Mouse (Mus musculus): ENCODE measurements at regions not wholly inside any gene's neighbourhood (a gene's known extent, or its start where the extent isn't known, plus 50 kb on each side); places are given as distances from the start of the nearest gene placed in this dataset.

DNA sequence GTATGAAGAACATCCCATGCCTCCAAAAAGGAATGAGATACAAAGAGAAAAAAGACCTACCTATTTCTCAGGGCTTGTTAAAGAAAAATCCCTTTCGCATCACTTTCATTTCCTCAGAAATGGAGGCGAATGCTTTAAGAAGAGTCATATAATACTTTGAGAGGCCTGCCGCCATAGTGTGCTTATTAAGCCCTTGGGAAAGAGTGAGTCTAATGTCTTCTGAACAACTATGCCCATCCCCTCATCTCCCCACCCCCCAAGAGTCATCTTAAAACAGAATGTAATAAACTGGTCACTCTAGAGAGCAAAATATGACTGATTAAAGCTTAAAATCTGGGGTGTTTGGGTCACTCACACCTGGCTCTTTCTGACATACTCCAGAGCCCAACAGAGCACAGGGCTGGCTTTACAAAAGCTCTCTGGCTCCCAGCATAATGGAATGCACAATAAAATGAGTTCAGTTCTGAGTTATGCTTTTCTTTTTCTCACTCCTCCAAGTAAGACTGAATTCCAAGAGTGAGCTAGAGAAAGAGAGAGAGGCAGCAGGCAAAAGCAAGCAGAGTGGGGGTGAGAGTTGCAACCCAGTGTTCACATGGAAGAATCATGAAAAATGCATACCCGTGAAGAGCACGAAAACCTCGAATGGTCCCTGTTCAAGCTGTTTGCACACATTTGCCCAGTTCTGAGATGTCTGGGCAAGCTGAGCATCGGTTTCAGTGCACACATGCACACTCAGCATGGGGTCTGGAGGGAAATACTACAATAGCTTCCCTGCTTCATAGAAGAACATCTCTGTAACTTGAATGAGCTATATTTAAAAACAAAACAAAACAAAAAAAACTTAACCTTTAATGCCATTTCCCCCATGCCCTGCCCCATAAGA, 180.0 kb upstream of the Spats2l start:
- Histone ChIP-seq H3K4me1 (ENCODE audit: control insufficient read depth, insufficient read depth, low read length) (no peaks in the 10 kb centered on the region), H3K27ac (ENCODE audit: low read length) (no peak overlapping the region), H3K4me2 (ENCODE audit: low read depth, low read length) (no peak overlapping the region), H3K36me3 (ENCODE audit: control insufficient read depth, insufficient read depth) (no peaks in the 10 kb centered on the region), H3K9me3 (replicated peaks; ENCODE audit: control insufficient read depth, low read length) (no peaks in the 10 kb centered on the region; the same call in 1 of the 2 replicates), H3K27me3 (ENCODE audit: control insufficient read depth, insufficient read depth, low read length) (no peaks in the 10 kb centered on the region), H3K9ac (ENCODE audit: low read length) (no peak overlapping the region), H3K4me3 (ENCODE audit: low read length) (no peak overlapping the region)
- 82% methylated on average over 7 of the region's 7 CpGs for WGBS
- no peak for ATAC-seq (replicated peaks; ENCODE audit: extremely low read depth, insufficient read depth, low FRiP score)

DNA sequence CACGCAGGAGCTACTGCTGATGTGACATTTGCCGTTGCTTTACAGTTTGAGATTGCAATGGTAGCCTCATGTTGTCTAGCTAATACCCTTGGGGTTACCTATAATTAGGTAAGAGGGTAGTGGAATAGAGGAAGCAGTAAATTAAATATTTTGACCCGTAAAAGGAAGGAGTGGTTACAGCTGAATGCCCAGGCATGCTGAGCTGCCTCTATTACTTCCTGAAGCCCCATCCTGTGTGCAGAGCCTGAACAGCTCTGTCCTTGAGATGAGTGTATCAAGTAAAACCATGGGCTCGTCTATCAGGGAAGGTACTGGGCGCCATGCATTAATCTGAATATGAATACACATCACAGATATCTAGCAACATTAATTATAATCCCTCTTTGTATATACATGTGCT, 179.1 kb upstream of the Spats2l start:
- Histone ChIP-seq H3K9ac (ENCODE audit: low read length) (no peak overlapping the region), H3K4me2 (ENCODE audit: low read depth, low read length) (no peak overlapping the region), H3K9me3 (replicated peaks; ENCODE audit: control insufficient read depth, low read length) (no peaks in the 10 kb centered on the region), H3K27ac (ENCODE audit: low read length) (no peak overlapping the region), H3K4me3 (ENCODE audit: low read length) (no peak overlapping the region), H3K4me1 (ENCODE audit: control insufficient read depth, insufficient read depth, low read length) (no peaks in the 10 kb centered on the region), H3K27me3 (ENCODE audit: control insufficient read depth, insufficient read depth, low read length) (no peaks in the 10 kb centered on the region), H3K36me3 (ENCODE audit: control insufficient read depth, insufficient read depth) (no peaks in the 10 kb centered on the region)
- no peak for ATAC-seq (replicated peaks; ENCODE audit: extremely low read depth, insufficient read depth, low FRiP score)
- 66% methylated on average over 5 of the region's 5 CpGs for WGBS

DNA sequence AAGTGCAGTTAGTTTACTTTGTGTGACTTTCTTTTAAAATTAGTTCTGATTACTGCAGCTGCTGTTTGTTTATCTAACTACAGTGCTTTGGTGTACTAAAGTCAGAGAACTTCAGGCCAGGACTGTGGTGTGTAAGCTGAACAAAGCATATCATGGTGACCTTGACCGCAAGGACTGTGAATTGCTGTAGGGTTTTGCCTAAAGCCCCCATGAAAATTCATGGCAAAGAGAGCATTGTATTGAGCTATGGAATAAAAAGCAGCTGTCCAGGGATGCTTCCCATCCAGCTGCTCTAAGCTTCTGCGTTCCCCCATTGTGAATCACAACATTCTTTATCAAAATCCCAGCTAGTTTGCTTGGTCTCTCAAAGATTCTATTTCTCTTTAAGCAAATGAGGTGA, 173.0 kb upstream of the Spats2l start:
- Histone ChIP-seq H3K4me2 (ENCODE audit: low read depth, low read length) (no peak overlapping the region), H3K36me3 (ENCODE audit: control insufficient read depth, insufficient read depth) (no peaks in the 10 kb centered on the region), H3K9me3 (replicated peaks; ENCODE audit: control insufficient read depth, low read length) (no peaks in the 10 kb centered on the region), H3K27ac (ENCODE audit: low read length) (no peak overlapping the region), H3K9ac (ENCODE audit: low read length) (no peak overlapping the region), H3K27me3 (ENCODE audit: control insufficient read depth, insufficient read depth, low read length) (no peaks in the 10 kb centered on the region), H3K4me1 (ENCODE audit: control insufficient read depth, insufficient read depth, low read length) (no peaks in the 10 kb centered on the region), H3K4me3 (ENCODE audit: low read length) (no peak overlapping the region)
- no peak for ATAC-seq (replicated peaks; ENCODE audit: extremely low read depth, insufficient read depth, low FRiP score)
- 75% methylated on average over 2 of the region's 2 CpGs for WGBS

DNA sequence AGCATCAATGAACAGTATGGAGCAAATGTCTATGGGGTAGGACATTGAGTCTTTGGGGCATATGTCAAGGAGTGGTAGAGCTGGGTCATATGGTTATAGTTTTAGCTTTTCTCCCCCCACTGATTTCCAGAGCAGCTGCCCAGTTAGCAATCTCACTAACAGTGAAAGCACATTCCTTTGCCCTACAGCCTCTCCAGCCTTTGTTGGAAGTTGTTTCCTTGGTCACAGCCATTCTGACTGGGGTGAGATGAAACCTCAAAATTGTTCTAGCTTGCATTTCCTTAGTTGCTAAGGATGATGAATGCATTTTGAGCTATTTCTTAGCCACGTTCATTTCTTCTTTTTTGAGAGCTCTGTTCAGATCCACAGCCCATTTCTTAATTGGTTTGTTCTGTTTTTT, 168.4 kb upstream of the Spats2l start:
- WGBS = 72% methylated on average over 1 of the region's 1 CpGs
- Histone ChIP-seq H3K9ac (ENCODE audit: low read length) (no peak overlapping the region), H3K4me1 (ENCODE audit: control insufficient read depth, insufficient read depth, low read length) (no peaks in the 10 kb centered on the region), H3K27ac (ENCODE audit: low read length) (no peak overlapping the region), H3K9me3 (replicated peaks; ENCODE audit: control insufficient read depth, low read length) (no peaks in the 10 kb centered on the region), H3K36me3 (ENCODE audit: control insufficient read depth, insufficient read depth) (no peaks in the 10 kb centered on the region), H3K4me2 (ENCODE audit: low read depth, low read length) (no peak overlapping the region), H3K27me3 (ENCODE audit: control insufficient read depth, insufficient read depth, low read length) (no peaks in the 10 kb centered on the region), H3K4me3 (ENCODE audit: low read length) (no peak overlapping the region)
- no peak for ATAC-seq (replicated peaks; ENCODE audit: extremely low read depth, insufficient read depth, low FRiP score)

DNA sequence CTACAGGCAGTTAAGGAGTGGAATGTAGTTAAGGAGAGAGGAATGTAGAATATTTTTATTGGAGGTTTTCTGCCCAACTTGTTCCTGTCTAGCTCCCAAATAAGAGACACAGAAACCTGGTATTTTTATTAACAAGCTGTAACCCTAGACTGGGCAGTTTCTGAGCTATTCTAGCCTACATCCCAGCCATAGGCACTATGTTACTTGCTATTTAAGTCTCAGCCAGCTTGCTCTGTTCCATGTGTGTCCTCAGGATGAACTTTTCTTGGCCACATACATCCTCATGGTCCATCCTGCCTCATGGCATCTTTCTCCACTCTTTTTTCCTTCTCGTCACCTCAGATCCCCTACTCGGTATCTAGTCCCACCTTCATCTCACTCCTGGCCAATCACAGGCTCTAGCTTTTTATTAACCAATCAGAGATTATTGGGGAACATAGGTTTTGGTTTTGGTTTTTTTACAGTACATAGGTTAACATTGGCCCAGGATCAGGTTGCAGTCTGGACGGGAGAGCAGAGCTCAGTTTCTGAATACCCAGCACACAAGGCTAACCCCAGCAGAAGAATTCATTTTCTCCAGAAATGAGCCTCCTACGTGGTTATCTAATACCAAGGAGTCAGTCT, 167.8 kb upstream of the Spats2l start:
- Histone ChIP-seq H3K9ac (ENCODE audit: low read length) (no peak overlapping the region), H3K4me3 (ENCODE audit: low read length) (no peak overlapping the region), H3K27ac (ENCODE audit: low read length) (no peak overlapping the region), H3K4me2 (ENCODE audit: low read depth, low read length) (no peak overlapping the region), H3K27me3 (ENCODE audit: control insufficient read depth, insufficient read depth, low read length) (no peaks in the 10 kb centered on the region), H3K4me1 (ENCODE audit: control insufficient read depth, insufficient read depth, low read length) (no peaks in the 10 kb centered on the region), H3K9me3 (replicated peaks; ENCODE audit: control insufficient read depth, low read length) (no peaks in the 10 kb centered on the region), H3K36me3 (ENCODE audit: control insufficient read depth, insufficient read depth) (no peaks in the 10 kb centered on the region)
- ATAC-seq (replicated peaks; ENCODE audit: extremely low read depth, insufficient read depth, low FRiP score) = no peak
- 60% methylated on average over 4 of the region's 4 CpGs for WGBS

DNA sequence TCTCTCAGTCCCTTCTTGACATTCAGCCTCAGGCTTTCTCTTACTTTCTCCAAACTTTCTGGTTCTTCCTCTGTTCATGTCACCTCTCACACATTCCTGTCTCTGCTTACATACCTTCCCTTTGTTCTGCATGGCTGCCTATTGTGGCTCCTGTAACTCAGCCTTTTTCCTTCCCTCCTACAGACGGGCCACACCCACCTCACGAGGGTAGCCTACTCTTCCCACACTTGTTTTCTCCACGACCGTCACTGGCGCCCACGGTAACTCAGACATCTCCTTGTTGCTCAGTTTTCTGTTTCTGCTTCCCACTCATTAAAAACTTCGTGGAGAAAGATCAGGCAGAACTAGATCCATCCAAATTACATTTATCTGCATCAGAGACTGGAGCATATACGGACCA, 166.9 kb upstream of the Spats2l start:
- no peak overlapping the region for H3K9ac ChIP-seq (ENCODE audit: low read length)
- 68% methylated on average over 8 of the region's 8 CpGs for WGBS
- no peak overlapping the region for H3K27ac ChIP-seq (ENCODE audit: low read length)
- H3K4me1 ChIP-seq (ENCODE audit: control insufficient read depth, insufficient read depth, low read length) = no peaks in the 10 kb centered on the region
- H3K4me3 ChIP-seq (ENCODE audit: low read length) = no peak overlapping the region
- H3K4me2 ChIP-seq (ENCODE audit: low read depth, low read length) = no peak overlapping the region
- ATAC-seq (replicated peaks; ENCODE audit: extremely low read depth, insufficient read depth, low FRiP score) = no peak
- no peaks in the 10 kb centered on the region for H3K27me3 ChIP-seq (ENCODE audit: control insufficient read depth, insufficient read depth, low read length)
- H3K9me3 ChIP-seq (replicated peaks; ENCODE audit: control insufficient read depth, low read length) = no peaks in the 10 kb centered on the region
- H3K36me3 ChIP-seq (ENCODE audit: control insufficient read depth, insufficient read depth) = no peaks in the 10 kb centered on the region

DNA sequence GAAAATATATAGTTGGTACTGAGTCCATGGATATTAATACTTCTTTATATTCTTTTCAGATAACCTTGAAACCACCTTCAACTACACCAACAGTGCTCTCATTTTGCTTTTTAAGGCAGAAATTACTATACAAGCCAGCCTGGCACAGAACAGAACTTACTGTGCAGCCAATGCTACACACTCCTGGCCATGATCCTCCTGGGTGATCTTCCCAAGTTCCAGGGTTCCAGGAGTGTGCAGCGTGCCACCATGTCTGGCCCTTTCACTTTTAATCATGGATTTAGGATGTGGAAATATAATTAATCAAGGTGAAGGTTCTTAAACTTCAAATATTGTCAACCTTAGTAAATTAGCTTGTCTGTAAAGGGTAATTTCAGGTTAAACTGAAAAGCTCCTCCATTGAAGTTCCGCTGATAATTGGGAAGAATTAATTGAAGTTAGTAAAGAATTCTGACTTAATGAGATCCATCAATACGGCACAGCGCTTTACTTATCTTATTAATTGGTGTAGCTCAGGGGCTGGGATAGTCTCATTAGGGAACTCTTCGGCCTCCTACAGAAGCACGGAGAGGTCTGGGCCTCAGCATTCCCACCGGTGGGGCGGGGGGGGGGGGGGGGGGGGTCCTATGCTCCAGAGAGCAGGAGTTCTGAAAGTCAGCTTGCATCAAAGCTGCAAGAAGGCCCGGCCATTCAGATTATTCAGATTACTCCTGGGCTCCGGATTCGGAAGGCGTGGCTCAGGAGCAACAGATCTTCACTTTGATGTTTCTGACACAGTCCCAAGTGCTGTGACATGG, 166.1 kb upstream of the Spats2l start:
- 65% methylated on average over 11 of the region's 12 CpGs for WGBS
- H3K9ac ChIP-seq (ENCODE audit: low read length) = no peak overlapping the region
- no peaks in the 10 kb centered on the region for H3K27me3 ChIP-seq (ENCODE audit: control insufficient read depth, insufficient read depth, low read length)
- H3K36me3 ChIP-seq (ENCODE audit: control insufficient read depth, insufficient read depth) = no peaks in the 10 kb centered on the region
- H3K4me3 ChIP-seq (ENCODE audit: low read length) = no peak overlapping the region
- no peaks in the 10 kb centered on the region for H3K9me3 ChIP-seq (replicated peaks; ENCODE audit: control insufficient read depth, low read length)
- no peaks in the 10 kb centered on the region for H3K4me1 ChIP-seq (ENCODE audit: control insufficient read depth, insufficient read depth, low read length)
- no peak overlapping the region for H3K27ac ChIP-seq (ENCODE audit: low read length)
- no peak overlapping the region for H3K4me2 ChIP-seq (ENCODE audit: low read depth, low read length)
- no peak for ATAC-seq (replicated peaks; ENCODE audit: extremely low read depth, insufficient read depth, low FRiP score)

DNA sequence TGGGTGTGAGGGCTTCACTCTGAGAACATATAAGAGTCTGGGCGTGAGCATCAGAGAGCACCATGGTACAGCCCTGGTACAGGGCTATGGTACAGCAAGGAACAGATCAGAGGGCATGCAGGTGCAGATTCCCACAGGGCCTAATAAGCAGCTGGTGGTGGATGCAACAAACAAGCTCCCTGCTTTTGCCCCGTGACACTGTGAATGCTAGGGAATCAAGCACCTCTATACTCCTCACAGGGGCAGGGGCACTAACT, 165.6 kb upstream of the Spats2l start:
- no peak overlapping the region for H3K4me2 ChIP-seq (ENCODE audit: low read depth, low read length)
- H3K4me3 ChIP-seq (ENCODE audit: low read length) = no peak overlapping the region
- WGBS = 53% methylated on average over 2 of the region's 2 CpGs
- no peaks in the 10 kb centered on the region for H3K9me3 ChIP-seq (replicated peaks; ENCODE audit: control insufficient read depth, low read length)
- H3K36me3 ChIP-seq (ENCODE audit: control insufficient read depth, insufficient read depth) = no peaks in the 10 kb centered on the region
- H3K27me3 ChIP-seq (ENCODE audit: control insufficient read depth, insufficient read depth, low read length) = no peaks in the 10 kb centered on the region
- no peak overlapping the region for H3K27ac ChIP-seq (ENCODE audit: low read length)
- peaks cover 4% of the 10 kb centered on the region for H3K4me1 ChIP-seq (ENCODE audit: control insufficient read depth, insufficient read depth, low read length)
- no peak overlapping the region for H3K9ac ChIP-seq (ENCODE audit: low read length)
- no peak for ATAC-seq (replicated peaks; ENCODE audit: extremely low read depth, insufficient read depth, low FRiP score)

DNA sequence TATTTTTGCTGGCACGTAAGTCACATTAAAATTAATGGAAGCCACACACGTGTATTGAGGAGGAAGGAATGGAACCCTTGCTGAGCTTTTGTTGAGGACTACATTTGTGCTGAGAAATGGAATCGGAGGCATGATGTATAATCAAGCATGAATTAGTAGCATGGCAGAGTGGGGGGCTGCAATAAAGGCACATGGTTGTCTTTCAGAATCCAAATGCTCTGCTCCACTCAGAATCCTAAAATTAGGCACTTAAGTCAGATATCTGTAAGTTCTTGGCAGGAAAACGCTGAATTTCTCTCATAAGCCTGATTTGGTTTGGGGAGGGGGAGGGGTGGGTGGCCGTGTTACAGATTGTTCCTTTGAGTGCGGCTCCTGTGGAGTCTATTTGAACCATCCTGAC, 164.7 kb upstream of the Spats2l start:
- no peak for ATAC-seq (replicated peaks; ENCODE audit: extremely low read depth, insufficient read depth, low FRiP score)
- Histone ChIP-seq H3K4me3 (ENCODE audit: low read length) (no peak overlapping the region), H3K27me3 (ENCODE audit: control insufficient read depth, insufficient read depth, low read length) (no peaks in the 10 kb centered on the region), H3K27ac (ENCODE audit: low read length) (no peak overlapping the region), H3K9me3 (replicated peaks; ENCODE audit: control insufficient read depth, low read length) (no peaks in the 10 kb centered on the region), H3K9ac (ENCODE audit: low read length) (no peak overlapping the region), H3K4me2 (ENCODE audit: low read depth, low read length) (no peak overlapping the region), H3K36me3 (ENCODE audit: control insufficient read depth, insufficient read depth) (no peaks in the 10 kb centered on the region), H3K4me1 (ENCODE audit: control insufficient read depth, insufficient read depth, low read length) (peaks cover 4% of the 10 kb centered on the region)
- WGBS = 49% methylated on average over 6 of the region's 6 CpGs
